Mouse (Mus musculus): ENCODE measurements around the gene Dok5. TPM values are rescaled to one million over a fixed set of nuclear protein-coding genes. Genes with fewer than 3 reads are reported as not detected.

Dok5 gene
- polyA plus RNA-seq, 1 experiment from 2014 or later, result 2.9 TPM

- no peak overlapping the region for H3K9ac ChIP-seq
- no peaks in the 10 kb centered on the region for H3K27me3 ChIP-seq (replicated peaks)
- ATAC-seq (ENCODE audit: insufficient read depth, low FRiP score, low read depth), result no peak
- H3K27ac ChIP-seq, result no peak overlapping the region
- WGBS, result 16% methylated on average over 19 of the region's 19 CpGs
- H3K9me3 ChIP-seq, result no peaks in the 10 kb centered on the region
- 0 out of 2 replicates have a peak, but pooled peaks cover 5% of the 10 kb centered on the region for H3K4me1 ChIP-seq
- H3K4me3 ChIP-seq (replicated peaks), result no peak overlapping the region
- no peaks in the 10 kb centered on the region for H3K36me3 ChIP-seq
- peak overlapping the region; percentile 34 for H3K4me2 ChIP-seq
Observed at GRCm38 (mm10) chr2:170772126-170772884, 40.7 kb downstream of the Dok5 start.

DNA sequence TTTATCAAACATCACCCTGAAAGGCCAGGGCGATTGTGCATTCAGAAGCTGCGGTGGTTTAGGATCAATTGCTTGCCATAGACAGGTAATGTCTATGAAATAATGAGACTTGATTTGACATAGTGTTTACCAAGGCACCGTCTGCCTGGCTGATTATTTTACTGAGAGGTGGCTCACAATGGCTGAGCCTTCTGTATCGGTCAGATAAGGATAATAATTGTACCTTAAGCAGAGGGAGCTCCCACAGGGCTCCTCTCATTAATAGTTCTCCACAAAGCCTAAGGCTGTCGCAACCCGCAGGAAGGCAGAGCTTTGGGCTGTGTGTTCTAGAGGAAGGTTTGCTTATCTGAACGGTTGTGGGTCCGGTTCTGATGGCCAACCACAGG, 41.3 kb downstream of the Dok5 start:
- 59% methylated on average over 8 of the region's 8 CpGs for WGBS
- H3K27ac ChIP-seq, result no peak overlapping the region
- 0 out of 2 replicates have a peak, but pooled peaks cover 5% of the 10 kb centered on the region for H3K4me1 ChIP-seq

GRCm38 (mm10) chr2:170775577-170775976, 44.0 kb downstream of the Dok5 start:
- no peak for ATAC-seq (ENCODE audit: insufficient read depth, low FRiP score, low read depth)
- Histone ChIP-seq H3K9me3 (no peaks in the 10 kb centered on the region), H3K4me2 (no peak overlapping the region), H3K4me1 (0 out of 2 replicates have a peak, but pooled peaks cover 5% of the 10 kb centered on the region), H3K27me3 (replicated peaks) (no peaks in the 10 kb centered on the region), H3K4me3 (replicated peaks) (no peak overlapping the region), H3K27ac (no peak overlapping the region), H3K9ac (no peak overlapping the region), H3K36me3 (no peaks in the 10 kb centered on the region)
- 82% methylated on average over 15 of the region's 15 CpGs for WGBS

More for the DNA sequence above, 41.3 kb downstream of the Dok5 start:
- no peak overlapping the region for H3K4me3 ChIP-seq (replicated peaks)
- no peaks in the 10 kb centered on the region for H3K27me3 ChIP-seq (replicated peaks)
- H3K36me3 ChIP-seq, result no peaks in the 10 kb centered on the region
- no peaks in the 10 kb centered on the region for H3K9me3 ChIP-seq
- H3K9ac ChIP-seq, result no peak overlapping the region
- no peak overlapping the region for H3K4me2 ChIP-seq
- no peak for ATAC-seq (ENCODE audit: insufficient read depth, low FRiP score, low read depth)

- ATAC-seq (ENCODE audit: insufficient read depth, low FRiP score, low read depth), result no peak
- H3K27me3 ChIP-seq (replicated peaks), result no peaks in the 10 kb centered on the region
- H3K9ac ChIP-seq, result no peak overlapping the region
Observed at GRCm38 (mm10) chr2:170776107-170776506, 44.5 kb downstream of the Dok5 start.

GRCm38 (mm10) chr2:170777572-170777971, 46.0 kb downstream of the Dok5 start:
- H3K9ac ChIP-seq, result no peak overlapping the region
- no peak overlapping the region for H3K4me2 ChIP-seq
- H3K4me1 ChIP-seq, result no peaks in the 10 kb centered on the region
- H3K9me3 ChIP-seq, result no peaks in the 10 kb centered on the region
- H3K27ac ChIP-seq, result no peak overlapping the region
- no peaks in the 10 kb centered on the region for H3K36me3 ChIP-seq
- no peak overlapping the region for H3K4me3 ChIP-seq (replicated peaks)
- WGBS, result 75% methylated on average over 6 of the region's 6 CpGs
- H3K27me3 ChIP-seq (replicated peaks), result no peaks in the 10 kb centered on the region
- no peak for ATAC-seq (ENCODE audit: insufficient read depth, low FRiP score, low read depth)

More at GRCm38 (mm10) chr2:170776107-170776506, 44.5 kb downstream of the Dok5 start:
- Histone ChIP-seq H3K36me3 (no peaks in the 10 kb centered on the region), H3K4me1 (0 out of 2 replicates have a peak, but pooled peaks cover 5% of the 10 kb centered on the region), H3K9me3 (no peaks in the 10 kb centered on the region), H3K4me3 (replicated peaks) (no peak overlapping the region), H3K4me2 (no peak overlapping the region), H3K27ac (no peak overlapping the region)
- whole genome bisulfite sequencing, result 85% methylated on average over 11 of the region's 11 CpGs

DNA sequence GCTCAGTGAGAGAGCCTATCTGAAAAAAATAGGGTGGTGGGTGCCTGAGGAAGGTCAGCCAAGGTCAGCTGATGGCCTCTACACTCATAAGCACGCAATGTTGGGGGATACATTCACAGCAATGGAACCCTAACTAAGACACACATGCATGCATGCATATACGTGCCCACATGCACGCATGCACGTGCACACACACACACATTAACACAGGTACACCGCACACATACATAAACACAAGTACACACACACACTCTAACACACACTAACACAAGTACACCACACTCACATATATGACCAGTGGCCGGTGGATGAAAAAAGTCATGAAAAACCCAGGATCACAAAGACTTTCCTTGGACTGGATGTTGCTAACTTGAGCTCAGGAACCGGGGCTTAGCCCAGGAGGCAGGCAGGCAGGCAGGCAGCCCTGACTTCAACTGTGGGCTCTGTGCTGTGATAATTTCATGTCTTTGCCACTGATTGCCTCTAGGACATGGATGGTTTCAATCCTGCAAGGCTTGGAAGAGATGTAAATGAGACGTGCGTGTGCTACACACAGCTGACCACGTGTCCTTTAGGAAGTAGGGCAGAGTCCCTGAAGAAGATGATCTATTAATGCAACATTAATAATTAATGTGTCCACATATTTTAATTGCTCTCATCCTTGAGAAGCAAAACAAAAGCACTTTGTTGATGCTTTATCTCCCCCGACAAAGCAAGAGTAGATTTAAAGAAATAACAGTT, 48.6 kb downstream of the Dok5 start:
- Histone ChIP-seq H3K9me3 (no peaks in the 10 kb centered on the region), H3K4me3 (replicated peaks) (no peak overlapping the region), H3K27me3 (replicated peaks) (no peaks in the 10 kb centered on the region), H3K9ac (no peak overlapping the region), H3K4me2 (no peak overlapping the region), H3K4me1 (no peaks in the 10 kb centered on the region), H3K36me3 (no peaks in the 10 kb centered on the region), H3K27ac (no peak overlapping the region)
- no peak for ATAC-seq (ENCODE audit: insufficient read depth, low FRiP score, low read depth)
- 86% methylated on average over 11 of the region's 11 CpGs for WGBS

- Histone ChIP-seq H3K4me3 (replicated peaks) (no peak overlapping the region), H3K36me3 (no peaks in the 10 kb centered on the region), H3K4me2 (no peak overlapping the region), H3K27me3 (replicated peaks) (no peaks in the 10 kb centered on the region), H3K4me1 (no peaks in the 10 kb centered on the region), H3K27ac (no peak overlapping the region), H3K9ac (no peak overlapping the region), H3K9me3 (no peaks in the 10 kb centered on the region)
- WGBS, result 91% methylated on average over 10 of the region's 10 CpGs
- no peak for ATAC-seq (ENCODE audit: insufficient read depth, low FRiP score, low read depth)
Observed at GRCm38 (mm10) chr2:170788101-170788500, 56.5 kb downstream of the Dok5 start.

GRCm38 (mm10) chr2:170791332-170792017, 59.9 kb downstream of the Dok5 start:
- Histone ChIP-seq H3K9me3 (no peaks in the 10 kb centered on the region), H3K4me2 (no peak overlapping the region), H3K36me3 (no peaks in the 10 kb centered on the region), H3K27me3 (replicated peaks) (no peaks in the 10 kb centered on the region), H3K4me3 (replicated peaks) (no peak overlapping the region), H3K9ac (no peak overlapping the region), H3K4me1 (no peaks in the 10 kb centered on the region), H3K27ac (no peak overlapping the region)
- no peak for ATAC-seq (ENCODE audit: insufficient read depth, low FRiP score, low read depth)
- 26% methylated on average over 8 of the region's 8 CpGs for WGBS

DNA sequence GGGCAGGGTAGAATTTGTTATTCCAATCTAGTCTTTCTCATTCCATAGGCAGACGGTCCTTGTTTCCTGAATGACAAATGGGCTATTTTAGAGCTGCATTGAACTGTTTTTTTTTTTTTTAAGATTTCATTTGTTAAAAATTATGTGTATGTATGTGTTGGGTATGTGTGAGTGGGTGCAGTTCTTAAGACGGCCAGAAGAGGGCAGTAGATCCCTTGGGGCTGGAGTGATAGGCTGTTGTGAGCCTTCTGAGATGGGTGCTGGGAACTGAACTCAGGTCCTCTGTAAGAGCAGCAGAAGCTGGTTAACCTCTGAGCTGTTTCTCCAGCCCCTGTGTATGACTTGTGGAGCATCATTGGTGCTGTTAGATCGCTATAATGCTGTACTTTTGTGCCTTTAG, 63.6 kb downstream of the Dok5 start:
- no peak overlapping the region for H3K9ac ChIP-seq
- H3K4me3 ChIP-seq (replicated peaks), result no peak overlapping the region
- H3K9me3 ChIP-seq, result no peaks in the 10 kb centered on the region
- no peak overlapping the region for H3K4me2 ChIP-seq
- H3K27me3 ChIP-seq (replicated peaks), result no peaks in the 10 kb centered on the region
- no peaks in the 10 kb centered on the region for H3K4me1 ChIP-seq
- H3K27ac ChIP-seq, result no peak overlapping the region
- H3K36me3 ChIP-seq, result no peaks in the 10 kb centered on the region
- 71% methylated on average over 3 of the region's 3 CpGs for WGBS
- ATAC-seq (ENCODE audit: insufficient read depth, low FRiP score, low read depth), result no peak

- no peak overlapping the region for H3K9ac ChIP-seq
- ATAC-seq (ENCODE audit: insufficient read depth, low FRiP score, low read depth), result no peak
- no peaks in the 10 kb centered on the region for H3K36me3 ChIP-seq
- no peaks in the 10 kb centered on the region for H3K4me1 ChIP-seq
- no peaks in the 10 kb centered on the region for H3K9me3 ChIP-seq
- no peak overlapping the region for H3K4me2 ChIP-seq
- WGBS, result 72% methylated on average over 6 of the region's 6 CpGs
- no peaks in the 10 kb centered on the region for H3K27me3 ChIP-seq (replicated peaks)
- H3K27ac ChIP-seq, result no peak overlapping the region
- no peak overlapping the region for H3K4me3 ChIP-seq (replicated peaks)
Observed at GRCm38 (mm10) chr2:170802984-170803383, 71.4 kb downstream of the Dok5 start.

DNA sequence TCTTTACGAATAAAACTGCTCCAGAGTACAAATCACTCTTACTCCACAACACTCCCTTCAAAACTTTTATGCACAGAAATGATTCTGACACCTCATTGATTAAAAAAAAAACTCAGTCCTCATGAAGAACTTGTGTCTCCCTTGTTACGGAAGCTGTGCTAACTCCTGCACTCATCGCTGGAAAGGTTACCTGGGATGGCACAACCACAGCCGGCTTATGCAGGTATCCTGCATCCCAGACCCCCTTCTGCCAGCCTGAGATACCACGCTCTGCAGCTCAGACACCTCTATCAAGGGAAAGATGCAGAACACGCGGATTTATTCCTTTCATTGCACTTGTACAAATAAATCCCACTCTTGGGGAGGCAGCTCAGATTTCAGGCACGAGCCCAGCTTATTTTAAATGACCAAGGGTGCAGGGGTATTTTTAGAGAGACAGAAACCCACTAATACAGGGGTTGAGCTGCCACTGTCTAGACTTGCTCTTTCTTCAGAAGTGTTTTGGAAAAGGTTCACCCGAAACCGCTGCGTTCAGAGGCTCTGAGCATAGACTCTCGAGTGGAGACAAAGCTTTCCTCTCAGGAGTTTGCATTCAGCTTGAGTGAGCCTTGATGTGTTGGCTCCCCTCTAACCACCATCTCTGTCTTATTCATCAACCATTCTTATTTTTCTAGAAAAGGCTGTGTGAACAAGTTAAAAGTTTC, 76.1 kb downstream of the Dok5 start:
- Histone ChIP-seq H3K4me2 (no peak overlapping the region), H3K27me3 (replicated peaks) (no peaks in the 10 kb centered on the region), H3K4me1 (no peaks in the 10 kb centered on the region), H3K9ac (no peak overlapping the region), H3K36me3 (no peaks in the 10 kb centered on the region), H3K9me3 (no peaks in the 10 kb centered on the region), H3K4me3 (replicated peaks) (no peak overlapping the region), H3K27ac (no peak overlapping the region)
- 64% methylated on average over 12 of the region's 12 CpGs for WGBS
- no peak for ATAC-seq (ENCODE audit: insufficient read depth, low FRiP score, low read depth)

All from stomach, embryonic 15.5 days (tissue).